Mouse (Mus musculus): ENCODE measurements at regions not wholly inside any gene's neighbourhood (a gene's known extent, or its start where the extent isn't known, plus 50 kb on each side); places are given as distances from the start of the nearest gene placed in this dataset.

GRCm38 (mm10) chr4:150771469-150771868, 82.2 kb upstream of the Errfi1 start:
- in situ Hi-C loops (cut with MboI, MseI), result no loop called here

DNA sequence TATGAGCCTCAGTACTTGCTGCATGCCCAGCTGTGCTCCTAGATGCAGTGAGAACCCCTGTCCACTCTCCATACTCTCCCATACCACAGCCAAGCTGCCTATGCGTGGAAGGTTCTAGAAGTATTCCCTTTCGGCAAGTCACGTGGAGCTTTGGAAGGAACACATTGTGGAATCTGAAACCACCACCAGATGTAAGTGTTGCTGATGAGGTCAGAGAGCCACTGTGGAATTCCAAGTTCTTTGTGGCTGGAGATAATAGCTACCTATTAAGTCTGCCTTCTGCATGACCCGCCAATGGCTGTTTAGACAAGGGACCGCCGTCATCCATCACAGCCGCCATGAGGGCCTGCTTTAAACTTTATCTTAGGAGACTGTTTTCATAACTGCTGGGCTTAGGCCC, 84.7 kb upstream of the Errfi1 start:
- in situ Hi-C loops (cut with MboI, MseI), result no loop called here

- in situ Hi-C loops (cut with MboI, MseI), result no loop called here
Measured at GRCm38 (mm10) chr4:150758467-150759237, 95.1 kb upstream of the Errfi1 start.

- in situ Hi-C loops (cut with MboI, MseI), result no loop called here
Measured at GRCm38 (mm10) chr4:150757815-150758426, 95.8 kb upstream of the Errfi1 start.

DNA sequence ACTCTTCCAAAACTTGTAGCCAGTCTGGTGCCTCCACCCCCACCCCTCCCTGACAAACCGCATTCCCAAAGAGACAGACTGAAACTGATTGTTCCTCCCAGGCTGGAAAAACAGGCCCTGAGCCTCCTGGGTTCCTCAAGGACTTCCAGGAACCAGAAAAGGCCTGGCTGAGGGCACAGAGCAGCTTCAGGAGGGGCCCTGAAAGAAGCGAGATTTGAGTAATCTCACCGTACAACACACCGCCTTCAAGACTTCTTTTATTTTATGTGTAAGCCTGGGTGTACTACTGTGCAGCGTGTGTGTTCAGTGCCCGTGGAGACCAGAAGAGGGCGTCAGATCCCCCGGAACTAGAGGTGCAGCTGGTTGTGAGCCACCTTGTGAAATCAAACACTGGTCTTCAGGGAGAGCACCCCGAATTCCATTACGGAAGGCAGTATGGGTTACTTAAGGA, 96.4 kb upstream of the Errfi1 start:
- in situ Hi-C loops (cut with MboI, MseI), result no loop called here

GRCm38 (mm10) chr4:150755446-150755845, 98.3 kb upstream of the Errfi1 start:
- in situ Hi-C loops (cut with MboI, MseI), result no loop called here

DNA sequence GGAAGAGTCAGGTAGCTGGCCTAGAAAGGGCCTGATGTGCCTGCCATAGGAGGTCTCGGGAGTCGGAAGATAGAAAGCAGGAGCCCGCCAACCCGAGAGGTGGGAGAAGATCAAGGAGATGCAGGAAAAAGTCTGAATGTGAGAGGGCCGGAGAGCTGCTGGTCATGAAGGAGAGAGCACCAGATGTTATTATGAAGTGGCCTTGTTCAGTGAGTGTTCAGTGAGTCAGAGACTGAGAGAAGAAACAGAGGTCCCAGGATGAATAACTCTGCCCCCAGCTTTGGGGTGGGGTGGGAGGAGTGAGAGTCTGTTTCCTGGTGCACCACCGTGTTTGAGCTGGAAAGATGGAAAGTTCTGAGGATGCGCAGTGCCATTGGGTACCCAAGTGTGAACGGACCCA, 100.2 kb upstream of the Slc45a1 start:
- in situ Hi-C loops (cut with MboI, MseI), result loop anchor here (5.0 kb wide), 2 partner anchors 90 to 385 kb away; no protein-coding TSS in a partner anchor

GRCm38 (mm10) chr4:150750445-150751213, 98.7 kb upstream of the Slc45a1 start:
- in situ Hi-C loops (cut with MboI, MseI), result loop anchor here (5.0 kb wide), 2 partner anchors 92 to 387 kb away; no protein-coding TSS in a partner anchor

DNA sequence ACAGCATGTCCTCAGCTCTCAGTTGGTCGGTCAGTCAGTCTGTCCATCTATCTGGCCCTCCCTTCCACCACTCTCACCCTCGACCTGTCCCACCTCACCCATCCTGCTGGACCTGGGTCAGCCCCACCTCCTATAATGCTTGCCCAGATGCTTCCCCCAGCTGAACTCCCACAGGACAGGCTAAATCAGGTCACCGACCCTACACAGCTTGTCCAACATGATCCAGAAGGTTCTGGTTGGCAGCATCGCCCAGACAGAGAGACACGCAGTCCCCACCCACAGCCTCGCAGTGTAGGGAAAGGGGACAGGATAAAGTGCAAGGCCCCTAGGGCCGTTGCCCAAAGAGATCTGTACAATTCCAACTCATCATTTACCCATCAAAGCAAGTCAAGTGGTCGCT, 97.1 kb upstream of the Slc45a1 start:
- in situ Hi-C loops (cut with MboI, MseI), result no loop called here

- in situ Hi-C loops (cut with MboI, MseI), result no loop called here
Measured at GRCm38 (mm10) chr4:150748099-150749000, 96.4 kb upstream of the Slc45a1 start.

DNA sequence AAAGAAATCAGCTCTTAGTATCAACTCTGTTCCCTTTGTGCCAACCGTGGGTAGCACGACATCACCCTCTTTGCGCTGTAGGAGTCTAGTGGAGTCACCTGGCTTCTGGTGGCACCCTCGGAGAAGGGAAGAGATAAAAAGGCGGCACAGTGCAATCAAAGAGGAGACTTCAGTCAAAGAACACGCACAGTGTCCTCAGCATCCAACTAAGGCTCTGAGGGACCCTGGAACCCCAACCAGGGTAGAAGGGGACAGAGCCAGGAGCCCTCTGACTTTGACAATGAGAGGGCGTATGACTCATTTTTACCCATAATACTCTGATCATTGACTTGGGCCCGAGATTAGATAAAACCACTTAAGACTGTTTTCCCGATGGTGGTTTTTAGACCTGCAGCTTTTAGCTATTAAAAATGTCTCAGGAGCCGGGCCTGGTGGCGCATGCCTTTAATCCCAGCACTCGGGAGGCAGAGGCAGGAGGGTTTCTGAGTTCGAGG, 94.5 kb upstream of the Slc45a1 start:
- in situ Hi-C loops (cut with MboI, MseI), result no loop called here

DNA sequence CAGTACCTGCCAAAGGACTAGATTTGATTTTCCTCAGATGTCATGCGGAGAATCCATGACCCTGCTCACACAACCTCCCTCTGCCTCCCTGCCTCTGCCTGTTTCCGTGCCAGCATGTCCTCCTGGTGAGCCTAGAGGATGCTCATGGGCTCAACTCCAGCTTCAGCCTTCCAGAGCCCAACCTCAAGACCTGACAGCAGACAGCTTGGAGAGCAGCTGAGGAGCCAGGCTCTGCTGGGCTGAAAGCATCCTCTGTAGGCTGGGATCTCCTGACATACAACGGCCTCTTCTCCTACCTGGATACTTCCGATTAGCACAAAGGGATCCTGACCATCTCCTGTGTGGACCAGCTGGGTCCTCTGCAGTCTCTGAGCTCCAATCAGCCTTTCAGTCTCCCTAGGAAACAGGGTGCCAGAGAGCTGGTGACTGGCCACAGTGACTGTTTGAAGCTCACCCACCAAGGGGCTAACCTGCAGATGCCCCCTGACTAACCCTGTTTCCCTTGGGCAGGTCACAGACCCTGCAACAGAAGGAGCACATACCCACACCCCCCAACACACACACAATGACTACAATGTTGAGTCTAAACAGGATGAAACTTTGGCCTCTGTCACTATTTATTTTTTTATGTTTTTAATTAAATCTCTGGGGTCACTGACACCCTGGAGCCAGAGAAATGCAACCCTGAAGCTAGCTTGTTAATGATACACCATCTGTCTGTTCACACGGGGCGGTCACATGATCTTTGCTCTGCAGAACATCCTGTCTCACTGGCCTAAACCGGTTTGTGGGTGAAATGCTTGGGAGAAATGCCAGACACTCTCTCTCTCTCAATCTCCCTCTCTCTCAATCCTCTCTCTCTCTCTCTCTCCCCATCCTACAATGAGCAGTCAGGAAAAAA, 93.8 kb upstream of the Slc45a1 start:
- in situ Hi-C loops (cut with MboI, MseI), result no loop called here

GRCm38 (mm10) chr4:150743508-150743907, 91.5 kb upstream of the Slc45a1 start:
- in situ Hi-C loops (cut with MboI, MseI), result loop anchor here (5.0 kb wide), 1 partner anchor 39 kb away; no protein-coding TSS in a partner anchor

DNA sequence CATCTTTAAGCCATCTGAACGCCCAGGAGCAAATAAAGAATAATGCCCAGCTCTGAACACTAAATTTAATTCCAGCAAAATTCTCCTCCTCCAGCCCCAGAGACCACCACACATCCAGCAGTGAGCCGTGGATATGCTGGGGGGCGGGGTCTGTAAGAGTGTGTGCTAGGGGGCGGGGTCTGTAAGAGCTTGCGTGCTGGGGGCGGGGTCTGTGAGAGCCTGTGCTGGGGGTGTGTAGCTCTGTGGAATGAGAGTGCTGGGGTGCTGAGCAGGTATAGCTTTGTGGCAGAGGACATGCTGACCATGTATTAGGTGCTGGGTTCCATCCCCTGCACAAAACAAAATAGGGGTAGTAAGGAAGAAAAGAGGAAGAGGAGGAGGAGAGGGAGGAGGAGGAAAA, 91.1 kb upstream of the Slc45a1 start:
- in situ Hi-C loops (cut with MboI, MseI), result loop anchor here (5.0 kb wide), 1 partner anchor 39 kb away; no protein-coding TSS in a partner anchor

DNA sequence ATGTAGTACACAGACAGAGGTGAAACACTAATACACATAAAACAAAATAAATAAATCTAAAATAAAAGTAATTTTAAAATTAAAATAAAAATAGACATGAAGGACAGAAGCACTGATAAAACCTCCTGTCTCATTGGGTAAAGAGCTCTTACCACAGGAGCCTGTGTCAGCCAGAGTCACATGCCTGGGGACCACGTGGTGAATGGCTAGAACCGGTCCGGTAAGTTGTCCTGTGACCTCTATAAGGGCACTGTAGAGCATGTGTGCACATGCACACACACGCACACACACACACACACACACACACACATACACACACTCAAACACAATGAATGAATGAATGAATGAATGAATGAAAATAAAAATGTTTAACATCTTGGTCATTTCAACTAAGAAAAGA, 89.8 kb upstream of the Slc45a1 start:
- in situ Hi-C loops (cut with MboI, MseI), result loop anchor here (5.0 kb wide), 1 partner anchor 40 kb away; no protein-coding TSS in a partner anchor

GRCm38 (mm10) chr4:150740167-150740566, 88.2 kb upstream of the Slc45a1 start:
- in situ Hi-C loops (cut with MboI, MseI), result loop anchor here (5.0 kb wide), 1 partner anchor 42 kb away; no protein-coding TSS in a partner anchor

DNA sequence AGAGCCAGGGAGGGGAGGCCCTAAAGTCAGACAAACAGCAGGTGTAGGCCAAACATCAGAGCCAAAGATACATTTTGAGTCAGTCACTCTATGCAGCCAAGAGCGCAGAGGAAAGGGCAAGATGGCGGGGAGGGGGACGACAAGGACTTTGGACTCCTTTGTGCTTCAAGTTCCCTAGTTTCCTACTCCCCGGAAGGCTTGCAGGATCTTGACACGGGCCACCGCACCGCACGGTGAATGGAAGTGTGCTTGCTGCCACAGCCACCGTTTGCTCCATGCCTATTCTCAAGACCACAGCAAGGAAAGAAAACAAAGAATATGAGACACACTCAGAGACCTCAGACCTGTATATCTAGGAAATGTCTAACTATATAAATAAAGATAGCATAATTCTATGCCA, 86.8 kb upstream of the Slc45a1 start:
- in situ Hi-C loops (cut with MboI, MseI), result no loop called here

DNA sequence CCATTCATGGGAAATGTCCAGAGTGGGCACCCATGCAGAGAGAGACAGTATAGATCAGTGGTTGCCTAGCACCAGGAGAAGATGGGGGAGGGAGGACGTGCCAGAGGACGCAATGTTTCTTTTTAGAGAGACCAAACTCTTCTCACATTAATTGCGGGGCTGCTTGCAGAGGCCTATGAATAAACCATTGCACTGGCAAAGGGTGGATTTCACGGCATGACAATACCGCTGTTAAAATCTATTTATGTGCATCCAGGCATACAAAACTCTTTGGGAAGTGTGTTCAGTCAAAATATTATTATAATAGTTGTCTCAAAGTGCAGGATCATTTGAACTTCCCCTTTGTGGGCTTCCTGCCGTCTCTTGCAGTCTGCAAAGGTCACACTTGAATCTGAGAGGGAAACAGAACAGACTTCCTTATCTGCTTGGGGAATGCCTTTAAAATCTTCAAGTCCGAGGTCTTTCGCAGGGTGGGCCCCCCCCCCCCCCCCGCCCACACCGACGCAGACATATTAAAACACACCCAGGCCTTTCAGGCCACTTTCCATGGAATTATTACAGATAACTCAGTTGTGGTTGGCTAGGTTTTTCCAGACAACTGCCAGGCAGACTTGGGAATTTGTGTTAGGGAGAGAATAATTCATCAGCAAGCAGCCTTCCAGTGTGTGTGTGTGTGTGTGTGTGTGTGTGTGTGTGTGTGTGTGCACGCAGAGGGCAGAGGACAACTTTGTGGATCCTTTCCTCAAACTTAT, 78.3 kb upstream of the Slc45a1 start:
- in situ Hi-C loops (cut with MboI, MseI), result no loop called here

GRCm38 (mm10) chr4:150726539-150726938, 74.6 kb upstream of the Slc45a1 start:
- in situ Hi-C loops (cut with MboI, MseI), result no loop called here
